Mouse (Mus musculus) heart, embryonic 14.5 days (tissue): Measurements from ENCODE around the gene Gja10. TPM values are rescaled to one million over a fixed set of nuclear protein-coding genes. Genes with fewer than 3 reads are reported as not detected.

Source experiments
- ATAC-seq: fragments of 200-750 bp; cut with Nextera tagmentation; 2 replicates; pipeline ENCODE4 v1.8.0; 2017; ENCODE audit warnings: low read depth, moderate TSS enrichment; ENCODE audit not compliant: insufficient number of reproducible peaks, insufficient read depth, low FRiP score
- H3K27ac ChIP-seq, 2 experiments: fragments of 200-500 bp in 1 of 2; fragments of 300-500 bp in 1 of 2; sonication (generic) in 1 of 2; replicated peaks in 1 of 2; 2 replicates each; pipeline ENCODE4 v1.5.1; 2012 to 2014; ENCODE audit warnings: low read depth in 2 of 2, low read length in 2 of 2, control low read depth in 1 of 2, mild to moderate bottlenecking in 1 of 2, mixed read lengths in 1 of 2; ENCODE audit not compliant: control insufficient read depth in 1 of 2, insufficient read depth in 1 of 2
- H3K27me3 ChIP-seq: fragments of 300-500 bp; sonication (generic); 2 replicates; pipeline ENCODE4 v1.6.1; 2014; ENCODE audit warnings: mild to moderate bottlenecking, low read length, control low read depth; ENCODE audit not compliant: control insufficient read depth, insufficient read depth
- H3K36me3 ChIP-seq: fragments of 300-500 bp; sonication (generic); 2 replicates; pipeline ENCODE4 v1.6.1; 2014; ENCODE audit warnings: mild to moderate bottlenecking, control low read depth, low read length, mixed read lengths; ENCODE audit not compliant: control insufficient read depth, insufficient read depth
- H3K4me1 ChIP-seq, 2 experiments: fragments of 200-500 bp in 1 of 2; fragments of 300-500 bp in 1 of 2; sonication (generic) in 1 of 2; 2 replicates each; pipeline ENCODE4 v1.6.1; 2012 to 2014; ENCODE audit warnings: low read length in 2 of 2, control low read depth in 1 of 2, mixed read lengths in 1 of 2; ENCODE audit not compliant: control insufficient read depth in 2 of 2, insufficient read depth in 2 of 2
- H3K4me2 ChIP-seq: fragments of 300-500 bp; sonication (generic); 2 replicates; pipeline ENCODE4 v1.6.1; 2014; ENCODE audit warnings: mild to moderate bottlenecking, low read length
- H3K4me3 ChIP-seq, 2 experiments: fragments of 200-500 bp in 1 of 2; fragments of 300-500 bp in 1 of 2; sonication (generic) in 1 of 2; 2 replicates each; pipeline ENCODE4 v1.5.1; 2012 to 2014; ENCODE audit warnings: low read length in 2 of 2, mild to moderate bottlenecking in 2 of 2, control low read depth in 1 of 2, low read depth in 1 of 2, moderate library complexity in 1 of 2; ENCODE audit not compliant: control insufficient read depth in 1 of 2, insufficient read depth in 1 of 2
- H3K9ac ChIP-seq: fragments of 300-500 bp; sonication (generic); 2 replicates; pipeline ENCODE4 v1.6.1; 2014; ENCODE audit warnings: mild to moderate bottlenecking, low read length
- H3K9me3 ChIP-seq: fragments of 300-500 bp; sonication (generic); 2 replicates; pipeline ENCODE4 v1.6.1; 2016; ENCODE audit warnings: low read length, control low read depth; ENCODE audit not compliant: control insufficient read depth
- WGBS: fragments of 180-500 bp; shearing (Covaris S2); extraction: QIAGEN DNeasy Blood & Tissue Kit; methylation state at CpG from one replicate; pipeline ENCODE4 v1.1.7; 2014; 5-methylcytosine and 5-hydroxymethylcytosine counted together
- polyA plus RNA-seq: library from polyadenylated mRNA; unstranded; fragments of >200 nt; fragmentation: Nextera tagmentation; extraction: Ambion mirVana; gene quantifications from 2 replicates; pipeline ENCODE4 v1.2.1, GENCODE M21; 2014

Gene Gja10
- not detected in 2 replicates for polyA plus RNA-seq

GRCm38 (mm10) chr4:32602660-32603059 lies at the start of gene Gja10:
Gene Gja10, minus strand, starts transcription at chr4:32602760.
- Histone ChIP-seq H3K9me3 (no peaks in the 10 kb centered on the region), H3K9ac (no peak within 1 kb of the TSS), H3K36me3 (no peaks in the 10 kb centered on the region), H3K4me2 (no peak within 1 kb of the TSS), H3K4me3 (no peak within 1 kb of the TSS), H3K4me1 (peaks cover 0 to 2% of the 10 kb centered on the region in 2 experiments; a peak in 2 of 4 replicates), H3K27ac (no peak within 1 kb of the TSS), H3K27me3 (no peaks in the 10 kb centered on the region)
- no peak for ATAC-seq
- WGBS: 47% methylated on average over 3 of the region's 3 CpGs

- Histone ChIP-seq H3K4me3 (no peak overlapping the region), H3K4me2 (no peak overlapping the region), H3K36me3 (peaks cover 64% of the 10 kb centered on the region), H3K4me1 (no peaks in the 10 kb centered on the region), H3K27ac (no peak overlapping the region), H3K9ac (no peak overlapping the region), H3K9me3 (no peaks in the 10 kb centered on the region), H3K27me3 (no peaks in the 10 kb centered on the region)
- 74% methylated on average over 5 of the region's 5 CpGs for WGBS
- no peak for ATAC-seq
These were observed 49.1 kb upstream of the Gja10 start for GRCm38 (mm10) chr4:32651669-32652068.

GRCm38 (mm10) chr4:32621637-32622036 lies 19.1 kb upstream of the Gja10 start:
- Histone ChIP-seq H3K4me2 (no peak overlapping the region), H3K36me3 (peaks cover 20% of the 10 kb centered on the region), H3K4me3 (no peak overlapping the region), H3K27me3 (no peaks in the 10 kb centered on the region), H3K4me1 (peaks cover 2 to 11% of the 10 kb centered on the region in 2 experiments; a peak in 3 of 4 replicates), H3K9ac (no peak overlapping the region), H3K27ac (no peak overlapping the region), H3K9me3 (no peaks in the 10 kb centered on the region)
- no peak for ATAC-seq

- Histone ChIP-seq H3K4me3 (peak within 1 kb of the TSS; percentile 75 to 92), H3K27me3 (no peaks in the 10 kb centered on the region), H3K4me2 (peak within 1 kb of the TSS; percentile 79), H3K4me1 (peaks cover 0 to 14% of the 10 kb centered on the region in 2 experiments; a peak in 2 of 4 replicates), H3K36me3 (peaks cover 6% of the 10 kb centered on the region), H3K27ac (peak within 1 kb of the TSS; percentile 90), H3K9ac (peak within 1 kb of the TSS; percentile 91), H3K9me3 (no peaks in the 10 kb centered on the region)
- under 1% methylated on average over 67 of the region's 67 CpGs for WGBS
- peak; percentile 99 for ATAC-seq
These were observed 12.7 kb upstream of the Gja10 start, which contains the start of gene Casp8ap2 for GRCm38 (mm10) chr4:32615034-32615881. Gene Casp8ap2, plus strand, starts transcription at chr4:32615451.

- Histone ChIP-seq H3K4me3 (no peak overlapping the region), H3K9me3 (no peaks in the 10 kb centered on the region), H3K27me3 (no peaks in the 10 kb centered on the region), H3K9ac (no peak overlapping the region), H3K4me2 (no peak overlapping the region), H3K4me1 (peaks cover 0 to 2% of the 10 kb centered on the region in 2 experiments; a peak in 2 of 4 replicates), H3K27ac (no peak overlapping the region), H3K36me3 (no peaks in the 10 kb centered on the region)
- 15% methylated on average over 12 of the region's 12 CpGs for WGBS
- no peak for ATAC-seq
These were observed 1.4 kb downstream of the Gja10 start for GRCm38 (mm10) chr4:32601135-32601534.

GRCm38 (mm10) chr4:32588237-32588636 lies 14.3 kb downstream of the Gja10 start:
- WGBS: 86% methylated on average over 6 of the region's 6 CpGs
- no peak overlapping the region for H3K9ac ChIP-seq
- H3K27me3 ChIP-seq: no peaks in the 10 kb centered on the region
- no peak for ATAC-seq
- no peaks in the 10 kb centered on the region for H3K9me3 ChIP-seq
- H3K4me2 ChIP-seq: no peak overlapping the region
- H3K4me1 ChIP-seq: no peaks in the 10 kb centered on the region
- no peak overlapping the region for H3K27ac ChIP-seq
- no peak overlapping the region for H3K4me3 ChIP-seq
- no peaks in the 10 kb centered on the region for H3K36me3 ChIP-seq

- Histone ChIP-seq H3K4me3 (no peak overlapping the region), H3K36me3 (no peaks in the 10 kb centered on the region), H3K27me3 (no peaks in the 10 kb centered on the region), H3K27ac (no peak overlapping the region), H3K4me2 (no peak overlapping the region), H3K9me3 (no peaks in the 10 kb centered on the region), H3K4me1 (no peaks in the 10 kb centered on the region), H3K9ac (no peak overlapping the region)
- WGBS: 82% methylated on average over 5 of the region's 5 CpGs
- ATAC-seq: no peak
These were observed 15.0 kb downstream of the Gja10 start for GRCm38 (mm10) chr4:32587543-32587942.
